Mouse (Mus musculus) retina, postnatal 7 days (tissue): ENCODE data around the gene Rimbp3.
"Not testable (repeated sequence)": the region's sequence is repeated elsewhere in the genome, so short reads cannot be mapped to it uniquely, and the experiment has no call there.

Experiments
- DNase-seq: peaks from one replicate; pipeline ENCODE4 v3.0.0-alpha.2; 2012; ENCODE audit warnings: low read depth, low spot score

Rimbp3 gene

GRCm38 (mm10) chr16:17216934-17217633 is 8.7 kb downstream of the Rimbp3 start:
- DNase-seq = no peak

GRCm38 (mm10) chr16:17220127-17220733 is 11.8 kb downstream of the Rimbp3 start:
- no peak for DNase-seq

GRCm38 (mm10) chr16:17222197-17222596 is 13.8 kb downstream of the Rimbp3 start:
- DNase-seq = peak; percentile 57

GRCm38 (mm10) chr16:17225584-17225983 is 17.2 kb downstream of the Rimbp3 start:
- no peak for DNase-seq

- no peak for DNase-seq
Observed at GRCm38 (mm10) chr16:17226496-17226895, 18.1 kb downstream of the Rimbp3 start.

- not testable (repeated sequence) for DNase-seq
Observed at GRCm38 (mm10) chr16:17231523-17231922, 23.1 kb downstream of the Rimbp3 start.

- peak; percentile 92 for DNase-seq
Observed at GRCm38 (mm10) chr16:17232794-17233701, 24.6 kb downstream of the Rimbp3 start, which contains the start of gene Hic2. Gene Hic2, plus strand, starts transcription at chr16:17233572.

- DNase-seq = peak; percentile 43
Observed at GRCm38 (mm10) chr16:17233702-17234498, 25.5 kb downstream of the Rimbp3 start.

GRCm38 (mm10) chr16:17234499-17234895 is 26.1 kb downstream of the Rimbp3 start:
- peak; percentile 8 for DNase-seq

GRCm38 (mm10) chr16:17234916-17235665 is 26.7 kb downstream of the Rimbp3 start:
- no peak for DNase-seq

GRCm38 (mm10) chr16:17237634-17238033 is 29.2 kb downstream of the Rimbp3 start:
- no peak for DNase-seq

- no peak for DNase-seq
Observed at GRCm38 (mm10) chr16:17239409-17239808, 31.0 kb downstream of the Rimbp3 start.

- DNase-seq = no peak
Observed at GRCm38 (mm10) chr16:17243731-17244130, 35.3 kb downstream of the Rimbp3 start.

GRCm38 (mm10) chr16:17244996-17245395 is 36.6 kb downstream of the Rimbp3 start:
- DNase-seq = no peak

GRCm38 (mm10) chr16:17247727-17248126 is 39.3 kb downstream of the Rimbp3 start:
- DNase-seq = no peak

- no peak for DNase-seq
Observed at GRCm38 (mm10) chr16:17249135-17249534, 40.7 kb downstream of the Rimbp3 start.

- DNase-seq = no peak
Observed at GRCm38 (mm10) chr16:17251539-17251938, 43.1 kb downstream of the Rimbp3 start.

GRCm38 (mm10) chr16:17252086-17252726 is 43.8 kb downstream of the Rimbp3 start:
- DNase-seq = no peak

GRCm38 (mm10) chr16:17252841-17253240 is 44.4 kb downstream of the Rimbp3 start:
- no peak for DNase-seq

- no peak for DNase-seq
Observed at GRCm38 (mm10) chr16:17254005-17254597, 45.7 kb downstream of the Rimbp3 start.
